Mouse (Mus musculus) midbrain, embryonic 12.5 days (tissue): ENCODE measurements around the gene Blvrb. TPM values are rescaled to one million over a fixed set of nuclear protein-coding genes. Genes with fewer than 3 reads are reported as not detected.
"Not testable (repeated sequence)": the region's sequence is repeated elsewhere in the genome, so short reads cannot be mapped to it uniquely, and the experiment has no call there.

Experiments used
- ATAC-seq: fragments of 200-750 bp; cut with Nextera tagmentation; 2 replicates; pipeline ENCODE4 v1.8.0; 2017; ENCODE audit warnings: low read depth, moderate TSS enrichment, moderate library complexity; ENCODE audit not compliant: low FRiP score
- H3K27ac ChIP-seq: fragments of 300-500 bp; sonication (generic); replicated peaks from 2 replicates; pipeline ENCODE4 v1.5.1; 2016; ENCODE audit warnings: mild to moderate bottlenecking
- H3K27me3 ChIP-seq: fragments of 300-500 bp; sonication (generic); 2 replicates; pipeline ENCODE4 v1.6.1; 2016; ENCODE audit warnings: mild to moderate bottlenecking
- H3K36me3 ChIP-seq: fragments of 300-500 bp; sonication (generic); 2 replicates; pipeline ENCODE4 v1.6.1; 2016
- H3K4me1 ChIP-seq: fragments of 300-500 bp; sonication (generic); 2 replicates; pipeline ENCODE4 v1.6.1; 2016
- H3K4me2 ChIP-seq: fragments of 300-500 bp; sonication (generic); replicated peaks from 2 replicates; pipeline ENCODE4 v1.6.1; 2016; ENCODE audit warnings: mild to moderate bottlenecking, moderate library complexity
- H3K4me3 ChIP-seq: fragments of 300-500 bp; sonication (generic); 2 replicates; pipeline ENCODE4 v1.5.1; 2016; ENCODE audit warnings: mild to moderate bottlenecking
- H3K9ac ChIP-seq: fragments of 300-500 bp; sonication (generic); replicated peaks from 2 replicates; pipeline ENCODE4 v1.6.1; 2016; ENCODE audit warnings: mild to moderate bottlenecking, moderate library complexity
- H3K9me3 ChIP-seq: fragments of 300-500 bp; sonication (generic); 2 replicates; pipeline ENCODE4 v1.6.1; 2016; ENCODE audit warnings: mild to moderate bottlenecking
- WGBS: fragments of 180-500 bp; shearing (Covaris S2); methylation state at CpG from one replicate; pipeline ENCODE4 v1.1.7; 2016; 5-methylcytosine and 5-hydroxymethylcytosine counted together
- polyA plus RNA-seq: library from polyadenylated mRNA; unstranded; fragments of >200 nt; fragmentation: Nextera tagmentation; extraction: Ambion mirVana; gene quantifications from 2 replicates; pipeline ENCODE4 v1.2.1, GENCODE M21; 2016

Blvrb gene
- polyA plus RNA-seq, 1 experiment from 2014 or later: 31.0 TPM

- peaks cover 18% of the 10 kb centered on the region for H3K27me3 ChIP-seq
- peaks cover 19% of the 10 kb centered on the region for H3K4me1 ChIP-seq
- H3K9me3 ChIP-seq: no peaks in the 10 kb centered on the region
- H3K4me3 ChIP-seq: peak overlapping the region; percentile 76
- no peaks in the 10 kb centered on the region for H3K36me3 ChIP-seq
- peak overlapping the region; percentile 89 for H3K27ac ChIP-seq
- peak overlapping the region; percentile 62 for H3K4me2 ChIP-seq
- 4% methylated on average over 13 of the region's 13 CpGs for WGBS
- peak overlapping the region; percentile 77 for H3K9ac ChIP-seq
- no peak for ATAC-seq
Measured at GRCm38 (mm10) chr7:27487740-27488268, 40.0 kb downstream of the Blvrb start.

- no peak overlapping the region for H3K9ac ChIP-seq
- no peaks in the 10 kb centered on the region for H3K9me3 ChIP-seq
- no peak for ATAC-seq
- no peaks in the 10 kb centered on the region for H3K36me3 ChIP-seq
- peaks cover 19% of the 10 kb centered on the region for H3K4me1 ChIP-seq
- no peak overlapping the region for H3K4me3 ChIP-seq
- WGBS: 92% methylated on average over 24 of the region's 25 CpGs
- H3K27me3 ChIP-seq: peaks cover 18% of the 10 kb centered on the region
- H3K27ac ChIP-seq: no peak overlapping the region
- H3K4me2 ChIP-seq: no peak overlapping the region
Measured at GRCm38 (mm10) chr7:27489270-27489869, 41.6 kb downstream of the Blvrb start.

GRCm38 (mm10) chr7:27490227-27490542 lies 42.4 kb downstream of the Blvrb start:
- Histone ChIP-seq H3K36me3 (no peaks in the 10 kb centered on the region), H3K9me3 (no peaks in the 10 kb centered on the region), H3K4me1 (peaks cover 19% of the 10 kb centered on the region), H3K9ac (peak overlapping the region; percentile 61), H3K4me3 (peak overlapping the region; percentile 39), H3K4me2 (peak overlapping the region; percentile 58), H3K27ac (peak overlapping the region; percentile 46), H3K27me3 (peaks cover 18% of the 10 kb centered on the region)
- 44% methylated on average over 4 of the region's 4 CpGs for WGBS
- no peak for ATAC-seq

- Histone ChIP-seq H3K27ac (peak overlapping the region; percentile 46), H3K4me1 (peaks cover 19% of the 10 kb centered on the region), H3K27me3 (peaks cover 14% of the 10 kb centered on the region), H3K4me3 (peak overlapping the region; percentile 39), H3K4me2 (peak overlapping the region; percentile 58), H3K9me3 (no peaks in the 10 kb centered on the region), H3K36me3 (no peaks in the 10 kb centered on the region), H3K9ac (peak overlapping the region; percentile 61)
- 1% methylated on average over 33 of the region's 33 CpGs for WGBS
- peak; percentile 12; the same call in 1 of the 2 replicates for ATAC-seq
Measured at GRCm38 (mm10) chr7:27490543-27491329, 43.0 kb downstream of the Blvrb start.

- Histone ChIP-seq H3K4me2 (no peak overlapping the region), H3K4me1 (peaks cover 19% of the 10 kb centered on the region), H3K27ac (no peak overlapping the region), H3K9me3 (no peaks in the 10 kb centered on the region), H3K9ac (no peak overlapping the region), H3K4me3 (no peak overlapping the region), H3K27me3 (peaks cover 14% of the 10 kb centered on the region), H3K36me3 (no peaks in the 10 kb centered on the region)
- WGBS: 77% methylated on average over 7 of the region's 7 CpGs
- no peak for ATAC-seq
Measured at GRCm38 (mm10) chr7:27491856-27492255, 44.1 kb downstream of the Blvrb start.

GRCm38 (mm10) chr7:27493022-27493421 lies 45.2 kb downstream of the Blvrb start:
- H3K27me3 ChIP-seq: peaks cover 14% of the 10 kb centered on the region
- no peak overlapping the region for H3K4me2 ChIP-seq
- H3K9ac ChIP-seq: no peak overlapping the region
- peaks cover 13% of the 10 kb centered on the region for H3K4me1 ChIP-seq
- no peak for ATAC-seq
- H3K36me3 ChIP-seq: no peaks in the 10 kb centered on the region
- no peak overlapping the region for H3K4me3 ChIP-seq
- WGBS: 83% methylated on average over 3 of the region's 3 CpGs
- H3K9me3 ChIP-seq: no peaks in the 10 kb centered on the region
- no peak overlapping the region for H3K27ac ChIP-seq

GRCm38 (mm10) chr7:27493450-27493849 lies 45.7 kb downstream of the Blvrb start:
- ATAC-seq: no peak
- Histone ChIP-seq H3K4me1 (peaks cover 9% of the 10 kb centered on the region), H3K9ac (no peak overlapping the region), H3K27ac (no peak overlapping the region), H3K4me3 (no peak overlapping the region), H3K27me3 (peaks cover 14% of the 10 kb centered on the region), H3K9me3 (no peaks in the 10 kb centered on the region), H3K4me2 (no peak overlapping the region), H3K36me3 (no peaks in the 10 kb centered on the region)
- 85% methylated on average over 5 of the region's 5 CpGs for WGBS

GRCm38 (mm10) chr7:27494659-27495367 lies 47.0 kb downstream of the Blvrb start:
- not testable (repeated sequence) for H3K9me3 ChIP-seq, H3K4me2 ChIP-seq, H3K27ac ChIP-seq, H3K36me3 ChIP-seq, H3K9ac ChIP-seq, H3K4me1 ChIP-seq, ATAC-seq, H3K27me3 ChIP-seq, H3K4me3 ChIP-seq
- WGBS: 91% methylated on average over 8 of the region's 9 CpGs

GRCm38 (mm10) chr7:27499036-27499435 lies 51.3 kb downstream of the Blvrb start, which contains the start of gene Prx:
TSS of gene Prx (plus strand) at chr7:27499324.
- Histone ChIP-seq H3K36me3 (no peaks in the 10 kb centered on the region), H3K9me3 (no peaks in the 10 kb centered on the region), H3K9ac (no peak within 1 kb of the TSS), H3K27me3 (no peaks in the 10 kb centered on the region), H3K27ac (no peak within 1 kb of the TSS), H3K4me3 (no peak within 1 kb of the TSS), H3K4me1 (no peaks in the 10 kb centered on the region), H3K4me2 (no peak within 1 kb of the TSS)
- 62% methylated on average over 3 of the region's 3 CpGs for WGBS
- no peak for ATAC-seq

GRCm38 (mm10) chr7:27501620-27502019 lies 53.8 kb downstream of the Blvrb start:
- Histone ChIP-seq H3K4me2 (no peak overlapping the region), H3K27ac (no peak overlapping the region), H3K9me3 (no peaks in the 10 kb centered on the region), H3K4me3 (no peak overlapping the region), H3K36me3 (no peaks in the 10 kb centered on the region), H3K9ac (no peak overlapping the region), H3K4me1 (peaks cover under 1% of the 10 kb centered on the region; the same call in 1 of the 2 replicates), H3K27me3 (no peaks in the 10 kb centered on the region)
- no peak for ATAC-seq
- 73% methylated on average over 4 of the region's 4 CpGs for WGBS

- 52% methylated on average over 9 of the region's 9 CpGs for WGBS
- H3K27me3 ChIP-seq: no peaks in the 10 kb centered on the region
- peak overlapping the region; percentile 60 for H3K4me2 ChIP-seq
- no peaks in the 10 kb centered on the region for H3K36me3 ChIP-seq
- no peak for ATAC-seq
- no peaks in the 10 kb centered on the region for H3K9me3 ChIP-seq
- peaks cover 11% of the 10 kb centered on the region for H3K4me1 ChIP-seq
- H3K27ac ChIP-seq: peak overlapping the region; percentile 95
- H3K4me3 ChIP-seq: peak overlapping the region; percentile 52; the same call in 1 of the 2 replicates
- H3K9ac ChIP-seq: no peak overlapping the region
Measured at GRCm38 (mm10) chr7:27506765-27507370, 59.1 kb downstream of the Blvrb start.
